Mouse (Mus musculus) neutrophil, adult 65 days (primary cell): ENCODE measurements around the gene Rab25. TPM values are rescaled to one million over a fixed set of nuclear protein-coding genes. Genes with fewer than 3 reads are reported as not detected.

ENCODE experiments used
- total RNA-seq: library from RNA; stranded (reverse); gene quantifications from 2 replicates; pipeline ENCODE4 v1.2.4, GENCODE M21; 2023

Gene Rab25
- total RNA-seq, result not detected in 2 replicates

GRCm38 (mm10) chr3:88548180-88548917 is at the start of gene Rab25:
Gene Rab25 (minus strand): TSS chr3:88548300.

GRCm38 (mm10) chr3:88575540-88575939 is 27.4 kb upstream of the Rab25 start, which contains the start of gene Ssr2:
Gene Ssr2 (plus strand): TSS chr3:88575876.

GRCm38 (mm10) chr3:88553525-88553879 is 5.4 kb upstream of the Rab25 start, which contains the start of gene Ubqln4:
Gene Ubqln4 (plus strand): TSS chr3:88553758.

GRCm38 (mm10) chr3:88552676-88553524 is 4.8 kb upstream of the Rab25 start, which contains the start of gene Lamtor2:
Gene Lamtor2 (minus strand): TSS chr3:88553074.

GRCm38 (mm10) chr3:88532299-88532674 is 15.8 kb downstream of the Rab25 start, which contains the start of gene Mex3a:
Gene Mex3a (plus strand): TSS chr3:88532395.

GRCm38 (mm10) chr3:88509692-88510420 is 38.2 kb downstream of the Rab25 start, which contains the start of gene Lmna:
Gene Lmna (minus strand): TSS chr3:88509956.

Other genes starting within 250 kb of the Rab25 start
- gene Glmp, start 223.3 kb downstream of the Rab25 start, total RNA-seq, result 109 and 122 TPM in 2 replicates
- gene Tmem79, start 212.2 kb downstream of the Rab25 start, total RNA-seq, result 0.52 and 1.1 TPM in 2 replicates
- 37.7 and 55.2 TPM in 2 replicates for gene Smg5, start 212.0 kb downstream of the Rab25 start, total RNA-seq
- 1.3 TPM in 1 of 2 replicates, not detected in the other for gene Paqr6, start 183.7 kb downstream of the Rab25 start, total RNA-seq
- 6.0 and 6.1 TPM in 2 replicates for gene Bglap3, start 175.6 kb downstream of the Rab25 start, total RNA-seq
- gene Bglap2, start 169.6 kb downstream of the Rab25 start, total RNA-seq, result 6.0 and 6.9 TPM in 2 replicates
- gene Bglap, start 163.8 kb downstream of the Rab25 start, total RNA-seq, result 19.5 and 34.7 TPM in 2 replicates
- 55.0 and 71.6 TPM in 2 replicates for gene Pmf1, start 138.0 kb downstream of the Rab25 start, total RNA-seq
- gene Slc25a44, start 123.2 kb downstream of the Rab25 start, total RNA-seq, result 34.1 and 35.1 TPM in 2 replicates
- gene Sema4a, start 87.1 kb downstream of the Rab25 start, total RNA-seq, result 357 and 388 TPM in 2 replicates
- gene Lmna, start 38.3 kb downstream of the Rab25 start, total RNA-seq, result 14.9 and 16.9 TPM in 2 replicates
- 0.06 and 0.11 TPM in 2 replicates for gene Mex3a, start 15.9 kb downstream of the Rab25 start, total RNA-seq
- gene Lamtor2, start 4.8 kb upstream of the Rab25 start, total RNA-seq, result 59.0 and 70.5 TPM in 2 replicates
- 12.2 and 13.7 TPM in 2 replicates for gene Ubqln4, start 5.5 kb upstream of the Rab25 start, total RNA-seq
- gene Ssr2, start 27.6 kb upstream of the Rab25 start, total RNA-seq, result 63.9 and 72.3 TPM in 2 replicates
- gene Arhgef2, start 57.7 kb upstream of the Rab25 start, total RNA-seq, result 209 and 264 TPM in 2 replicates
- gene Rxfp4, start 104.8 kb upstream of the Rab25 start, total RNA-seq, result not detected in 2 replicates
- gene Khdc4, start 137.5 kb upstream of the Rab25 start, total RNA-seq, result 95.8 and 139 TPM in 2 replicates
- gene Rit1, start 168.5 kb upstream of the Rab25 start, total RNA-seq, result 49.1 and 52.4 TPM in 2 replicates
- 0.59 and 0.73 TPM in 2 replicates for gene Syt11, start 226.9 kb upstream of the Rab25 start, total RNA-seq